Mouse (Mus musculus) heart, embryonic 13.5 days (tissue): Measurements from ENCODE around the gene Negr1. TPM values are rescaled to one million over a fixed set of nuclear protein-coding genes. Genes with fewer than 3 reads are reported as not detected.

Experiments
- ATAC-seq: fragments of 200-750 bp; cut with Nextera tagmentation; 2 replicates; pipeline ENCODE4 v1.8.0; 2017; ENCODE audit warnings: moderate TSS enrichment; ENCODE audit not compliant: insufficient number of reproducible peaks, low FRiP score, low TSS enrichment; ENCODE audit errors: extremely low read depth
- H3K27ac ChIP-seq: fragments of 300-500 bp; sonication (generic); replicated peaks from 2 replicates; pipeline ENCODE4 v1.5.1; 2015; ENCODE audit warnings: moderate library complexity, mild to moderate bottlenecking, inconsistent platforms
- H3K27me3 ChIP-seq: fragments of 300-500 bp; sonication (generic); replicated peaks from 2 replicates; pipeline ENCODE4 v1.6.1; 2015; ENCODE audit warnings: mild to moderate bottlenecking, inconsistent platforms
- H3K36me3 ChIP-seq: fragments of 300-500 bp; sonication (generic); 2 replicates; pipeline ENCODE4 v1.6.1; 2015; ENCODE audit warnings: mild to moderate bottlenecking, inconsistent platforms
- H3K4me1 ChIP-seq: fragments of 300-500 bp; sonication (generic); 2 replicates; pipeline ENCODE4 v1.6.1; 2015; ENCODE audit warnings: inconsistent platforms
- H3K4me2 ChIP-seq: fragments of 300-500 bp; sonication (generic); 2 replicates; pipeline ENCODE4 v1.6.1; 2015; ENCODE audit warnings: inconsistent platforms, mild to moderate bottlenecking, moderate library complexity
- H3K4me3 ChIP-seq: fragments of 300-500 bp; sonication (generic); 2 replicates; pipeline ENCODE4 v1.5.1; 2015; ENCODE audit warnings: moderate library complexity, mild to moderate bottlenecking, inconsistent platforms
- H3K9ac ChIP-seq: fragments of 300-500 bp; sonication (generic); 2 replicates; pipeline ENCODE4 v1.6.1; 2015; ENCODE audit warnings: inconsistent platforms, mild to moderate bottlenecking, moderate library complexity
- H3K9me3 ChIP-seq: fragments of 300-500 bp; sonication (generic); 2 replicates; pipeline ENCODE4 v1.6.1; 2016; ENCODE audit warnings: inconsistent platforms
- WGBS: fragments of 180-500 bp; shearing (Covaris S2); methylation state at CpG from one replicate; pipeline ENCODE4 v1.1.7; 2015; ENCODE audit warnings: mixed read lengths; 5-methylcytosine and 5-hydroxymethylcytosine counted together
- polyA plus RNA-seq: library from polyadenylated mRNA; unstranded; fragments of >200 nt; fragmentation: Nextera tagmentation; extraction: Ambion mirVana; gene quantifications from 2 replicates; pipeline ENCODE4 v1.2.1, GENCODE M21; 2015

Gene Negr1
- polyA plus RNA-seq, 1 experiment from 2014 or later: 1.7 TPM

DNA sequence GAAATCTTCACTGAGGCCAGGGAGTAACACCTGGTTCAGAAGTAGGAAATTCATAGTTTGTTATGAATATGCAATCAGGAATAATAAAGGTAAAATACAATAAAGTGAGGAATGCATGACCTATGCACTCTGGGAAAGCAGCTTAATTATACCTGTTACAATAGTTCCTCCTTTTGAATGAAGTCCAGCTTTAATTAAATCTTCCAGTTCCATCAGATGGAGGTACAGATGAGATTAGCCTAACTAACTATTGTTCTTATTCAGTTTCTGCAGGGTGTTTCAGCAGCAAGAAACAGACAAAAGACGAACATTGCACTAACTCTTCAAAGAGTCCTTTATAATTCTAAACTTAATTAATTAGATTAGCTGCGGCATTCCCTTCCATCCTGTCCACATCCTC, 787.9 kb downstream of the Negr1 start:
- no peaks in the 10 kb centered on the region for H3K36me3 ChIP-seq
- 61% methylated on average over 2 of the region's 2 CpGs for WGBS
- no peaks in the 10 kb centered on the region for H3K27me3 ChIP-seq
- no peaks in the 10 kb centered on the region for H3K4me1 ChIP-seq
- no peaks in the 10 kb centered on the region for H3K9me3 ChIP-seq
- H3K9ac ChIP-seq: no peak overlapping the region
- no peak overlapping the region for H3K27ac ChIP-seq
- no peak overlapping the region for H3K4me3 ChIP-seq
- ATAC-seq: no peak
- no peak overlapping the region for H3K4me2 ChIP-seq

DNA sequence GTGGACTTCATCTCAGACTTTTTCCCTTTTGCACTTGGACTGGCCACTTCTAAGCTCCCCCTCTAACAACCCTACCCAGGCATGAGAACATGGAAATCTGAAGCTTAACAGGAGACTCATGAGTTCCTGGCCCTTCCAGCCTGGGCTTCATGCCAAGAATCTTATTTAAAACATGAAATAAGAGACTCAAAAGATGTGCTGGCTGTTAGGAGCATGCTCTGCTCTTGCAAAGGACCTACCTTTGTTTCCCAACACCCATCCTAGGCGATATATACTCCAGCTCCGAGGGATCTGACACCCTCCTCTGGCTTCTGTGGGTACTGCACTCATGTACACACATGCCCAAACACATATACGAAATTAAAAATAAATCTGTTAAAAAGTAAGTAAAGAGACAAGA, 797.3 kb downstream of the Negr1 start:
- no peak overlapping the region for H3K4me3 ChIP-seq
- peaks cover 13% of the 10 kb centered on the region for H3K4me1 ChIP-seq
- no peak overlapping the region for H3K9ac ChIP-seq
- no peaks in the 10 kb centered on the region for H3K9me3 ChIP-seq
- H3K27ac ChIP-seq: peak overlapping the region; percentile 82
- no peaks in the 10 kb centered on the region for H3K27me3 ChIP-seq
- H3K4me2 ChIP-seq: no peak overlapping the region
- H3K36me3 ChIP-seq: no peaks in the 10 kb centered on the region
- WGBS: 40% methylated on average over 3 of the region's 3 CpGs
- peak; percentile 74 for ATAC-seq

DNA sequence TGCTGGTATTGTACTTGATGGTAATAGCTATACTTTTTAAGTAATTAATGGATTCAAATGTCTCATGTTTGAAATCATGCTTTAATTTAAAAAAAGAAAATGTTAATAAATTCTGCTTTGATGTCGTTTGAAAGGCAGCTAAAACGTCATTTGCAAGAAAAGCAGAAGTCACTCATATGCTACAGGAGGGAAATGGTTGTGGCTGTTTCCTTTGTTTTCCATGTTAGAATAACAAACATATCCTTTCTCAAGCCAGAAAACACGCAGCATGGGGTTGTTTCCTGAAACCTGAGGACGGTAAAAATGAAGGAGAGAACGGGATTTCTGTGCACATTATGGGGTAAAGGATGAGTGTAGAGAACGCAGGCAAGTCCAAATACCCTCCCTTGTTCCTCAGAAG, 798.2 kb downstream of the Negr1 start:
- Histone ChIP-seq H3K36me3 (no peaks in the 10 kb centered on the region), H3K9me3 (no peaks in the 10 kb centered on the region), H3K4me1 (peaks cover 13% of the 10 kb centered on the region), H3K9ac (no peak overlapping the region), H3K4me2 (no peak overlapping the region), H3K27ac (no peak overlapping the region), H3K4me3 (no peak overlapping the region), H3K27me3 (no peaks in the 10 kb centered on the region)
- ATAC-seq: no peak
- 66% methylated on average over 6 of the region's 6 CpGs for WGBS
